Mouse (Mus musculus) lung, postnatal 0 days (tissue): ENCODE measurements at regions not wholly inside any gene's neighbourhood (a gene's known extent, or its start where the extent isn't known, plus 50 kb on each side); places are given as distances from the start of the nearest gene placed in this dataset.

Source experiments
- ATAC-seq: fragments of 200-750 bp; cut with Nextera tagmentation; 2 replicates; pipeline ENCODE4 v1.8.0; 2017; ENCODE audit warnings: moderate library complexity
- DNase-seq: peaks from one replicate; pipeline ENCODE4 v3.0.0-alpha.2; 2016; ENCODE audit warnings: low spot score
- H3K27ac ChIP-seq: fragments of 300-500 bp; sonication (generic); 2 replicates; pipeline ENCODE4 v1.5.1; 2014; ENCODE audit warnings: antibody characterized with exemption, mild to moderate bottlenecking, low read length, mixed read lengths
- H3K27me3 ChIP-seq: fragments of 300-500 bp; sonication (generic); replicated peaks from 2 replicates; pipeline ENCODE4 v1.6.1; 2014; ENCODE audit warnings: low read length, mixed read lengths; ENCODE audit not compliant: insufficient read depth
- H3K36me3 ChIP-seq: fragments of 300-500 bp; sonication (generic); 2 replicates; pipeline ENCODE4 v1.6.1; 2014; ENCODE audit warnings: low read length, mixed read lengths; ENCODE audit not compliant: insufficient read depth
- H3K4me1 ChIP-seq: fragments of 300-500 bp; sonication (generic); 2 replicates; pipeline ENCODE4 v1.6.1; 2014; ENCODE audit warnings: antibody characterized with exemption, low read depth, low read length, mixed read lengths; ENCODE audit not compliant: insufficient read depth
- H3K4me2 ChIP-seq: fragments of 300-500 bp; sonication (generic); replicated peaks from 2 replicates; pipeline ENCODE4 v1.6.1; 2014; ENCODE audit warnings: low read depth, mild to moderate bottlenecking, low read length, moderate library complexity, mixed read lengths
- H3K4me3 ChIP-seq: fragments of 300-500 bp; sonication (generic); 2 replicates; pipeline ENCODE4 v1.5.1; 2014; ENCODE audit warnings: low read depth, low read length
- H3K9ac ChIP-seq: fragments of 300-500 bp; sonication (generic); replicated peaks from 2 replicates; pipeline ENCODE4 v1.6.1; 2014; ENCODE audit warnings: low read depth, mild to moderate bottlenecking
- H3K9me3 ChIP-seq: fragments of 300-500 bp; sonication (generic); 2 replicates; pipeline ENCODE4 v1.6.1; 2016; ENCODE audit warnings: low read length, mixed read lengths
- CTCF ChIP-seq: IDR thresholded peaks from 2 replicates; pipeline ENCODE4 v1.5.1; 2016; ENCODE audit warnings: antibody characterized with exemption, mild to moderate bottlenecking
- EP300 ChIP-seq: IDR thresholded peaks from 2 replicates; pipeline ENCODE4 v1.6.1; 2016; ENCODE audit warnings: antibody characterized with exemption, mild to moderate bottlenecking, control low read depth
- WGBS: fragments of 180-500 bp; shearing (Covaris S2); extraction: QIAGEN DNeasy Blood & Tissue Kit; methylation state at CpG from one replicate; pipeline ENCODE4 v1.1.7; 2014; 5-methylcytosine and 5-hydroxymethylcytosine counted together

DNA sequence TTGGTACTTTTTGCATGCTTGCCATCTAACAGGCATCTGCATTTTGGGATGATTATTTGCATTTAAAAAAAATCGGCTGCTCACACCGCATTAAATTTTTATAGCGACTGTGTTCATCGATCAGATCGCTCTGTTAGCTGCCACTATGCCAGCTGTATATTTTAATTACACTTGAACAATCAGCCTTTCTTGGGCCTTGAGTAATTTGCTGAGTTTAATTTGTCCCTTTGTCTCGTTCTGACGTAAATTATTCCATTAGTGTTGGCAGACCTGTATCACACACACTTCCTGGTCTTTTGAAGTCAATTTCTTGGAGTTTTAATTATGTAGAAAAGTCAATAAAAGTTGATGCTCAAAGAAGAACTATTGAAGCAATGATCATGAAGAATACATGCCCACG is 167.9 kb upstream of the Igfbp7 start:
- no peak for DNase-seq
- no peak overlapping the region for H3K9ac ChIP-seq
- H3K4me3 ChIP-seq, result no peak overlapping the region
- H3K9me3 ChIP-seq, result no peaks in the 10 kb centered on the region
- no peaks in the 10 kb centered on the region for H3K36me3 ChIP-seq
- 84% methylated on average over 8 of the region's 8 CpGs for WGBS
- H3K27ac ChIP-seq, result no peak overlapping the region
- no peak for ATAC-seq
- no peak overlapping the region for H3K4me2 ChIP-seq
- TF ChIP-seq EP300 (no peak), CTCF (no peak)
- H3K4me1 ChIP-seq, result peaks cover 2% of the 10 kb centered on the region; the same call in 1 of the 2 replicates
- H3K27me3 ChIP-seq, result no peaks in the 10 kb centered on the region

DNA sequence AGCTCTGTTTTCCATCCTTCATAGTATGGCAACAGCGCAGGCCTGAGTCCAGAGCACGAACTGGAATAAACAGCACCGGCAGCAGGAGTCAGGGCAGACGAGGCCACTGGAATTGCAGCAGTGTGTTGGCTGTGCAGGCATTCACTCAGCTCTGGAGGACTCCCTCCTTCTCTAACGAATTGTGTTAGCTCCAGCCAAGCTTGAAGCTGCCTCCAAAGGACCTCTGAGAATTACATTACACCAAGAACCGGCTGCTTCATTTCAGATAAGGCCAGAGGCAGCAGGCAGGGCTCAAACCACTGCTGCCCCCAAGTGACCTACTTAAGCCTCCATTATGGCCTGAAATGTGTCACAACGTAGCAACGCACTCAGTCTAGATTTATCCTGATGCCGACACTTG is 162.5 kb upstream of the Igfbp7 start:
- WGBS, result 65% methylated on average over 9 of the region's 9 CpGs
- Histone ChIP-seq H3K4me1 (no peaks in the 10 kb centered on the region), H3K9ac (no peak overlapping the region), H3K9me3 (no peaks in the 10 kb centered on the region), H3K27me3 (no peaks in the 10 kb centered on the region), H3K36me3 (no peaks in the 10 kb centered on the region), H3K4me2 (no peak overlapping the region), H3K27ac (no peak overlapping the region), H3K4me3 (no peak overlapping the region)
- DNase-seq (no peak), ATAC-seq (no peak)
- no peak for TF ChIP-seq CTCF
- TF ChIP-seq EP300, result no peak

DNA sequence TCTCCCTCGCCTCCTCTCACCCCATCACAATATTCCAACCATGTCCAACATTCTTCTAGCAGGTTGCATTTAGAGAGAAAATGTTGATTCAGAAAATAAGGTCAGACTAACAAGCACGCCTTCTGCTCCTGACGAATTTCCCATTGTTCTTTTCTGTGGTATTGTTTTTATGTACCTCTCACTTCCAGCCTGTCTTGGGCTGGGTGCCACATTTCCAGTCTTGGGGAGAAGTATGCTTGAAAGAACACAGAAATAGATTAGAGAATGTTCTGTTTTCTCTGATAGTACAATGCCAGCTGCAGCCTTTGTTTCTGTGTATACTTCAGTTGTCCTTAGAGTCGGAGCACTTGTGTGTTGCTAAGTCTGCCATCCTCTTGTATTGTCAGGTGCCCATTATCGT is 160.3 kb upstream of the Igfbp7 start:
- 61% methylated on average over 5 of the region's 5 CpGs for WGBS
- H3K27me3 ChIP-seq, result no peaks in the 10 kb centered on the region
- no peak for ATAC-seq

DNA sequence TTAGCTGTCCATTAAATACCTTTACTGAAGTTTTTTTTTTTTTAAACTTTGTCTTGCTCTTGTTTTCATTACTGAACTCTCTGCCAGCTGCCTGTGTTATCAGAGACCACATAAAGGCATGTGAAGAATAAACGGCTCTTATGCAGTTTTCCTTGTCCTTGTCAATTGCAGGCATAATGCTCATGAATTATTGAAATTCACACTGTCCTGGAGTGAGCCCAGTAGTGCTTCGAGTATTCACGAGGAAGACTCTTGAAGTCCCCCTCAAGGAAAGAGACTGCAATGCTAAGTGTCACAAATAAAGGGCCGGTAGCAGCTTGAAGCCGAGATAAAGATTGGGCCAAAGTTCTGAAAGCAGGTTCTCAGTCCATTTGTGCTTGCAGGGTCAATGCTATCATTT is 144.7 kb upstream of the Igfbp7 start:
- Histone ChIP-seq H3K9me3 (no peaks in the 10 kb centered on the region), H3K9ac (no peak overlapping the region), H3K27ac (no peak overlapping the region), H3K36me3 (no peaks in the 10 kb centered on the region), H3K27me3 (no peaks in the 10 kb centered on the region), H3K4me2 (no peak overlapping the region), H3K4me1 (no peaks in the 10 kb centered on the region), H3K4me3 (no peak overlapping the region)
- ATAC-seq (no peak), DNase-seq (no peak)
- 50% methylated on average over 5 of the region's 5 CpGs for WGBS
- TF ChIP-seq EP300, result no peak
- TF ChIP-seq CTCF, result no peak

More for the DNA sequence above, 160.3 kb upstream of the Igfbp7 start:
- H3K36me3 ChIP-seq, result no peaks in the 10 kb centered on the region
- no peaks in the 10 kb centered on the region for H3K9me3 ChIP-seq
- no peak overlapping the region for H3K9ac ChIP-seq
- no peak for DNase-seq
- H3K4me3 ChIP-seq, result no peak overlapping the region
- no peak for TF ChIP-seq CTCF
- no peak for TF ChIP-seq EP300
- H3K4me2 ChIP-seq, result no peak overlapping the region
- no peak overlapping the region for H3K27ac ChIP-seq
- H3K4me1 ChIP-seq, result no peaks in the 10 kb centered on the region

DNA sequence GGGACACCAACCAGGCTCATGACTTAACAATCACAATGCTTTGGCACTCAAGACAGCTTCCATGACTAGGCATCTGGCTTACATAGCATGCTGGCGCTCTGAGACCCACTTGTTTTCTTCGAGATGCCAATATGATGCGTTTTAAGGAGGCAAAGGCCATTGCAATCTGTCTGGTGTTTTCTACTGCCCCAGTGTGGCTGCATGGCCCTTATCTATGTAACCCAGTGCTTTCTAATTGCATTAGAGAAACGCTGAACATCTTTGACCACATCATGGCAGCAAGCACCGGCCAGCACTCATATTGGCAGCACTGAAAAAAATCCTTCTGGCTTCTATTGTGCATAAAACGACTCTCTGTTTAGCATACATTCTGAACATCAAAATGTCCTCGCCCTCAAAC is 144.2 kb upstream of the Igfbp7 start:
- DNase-seq (no peak), ATAC-seq (no peak)
- no peak overlapping the region for H3K4me3 ChIP-seq
- no peaks in the 10 kb centered on the region for H3K27me3 ChIP-seq
- H3K36me3 ChIP-seq, result no peaks in the 10 kb centered on the region
- no peak overlapping the region for H3K4me2 ChIP-seq
- H3K9me3 ChIP-seq, result no peaks in the 10 kb centered on the region
- H3K27ac ChIP-seq, result no peak overlapping the region
- no peaks in the 10 kb centered on the region for H3K4me1 ChIP-seq
- TF ChIP-seq EP300, result no peak
- TF ChIP-seq CTCF, result no peak
- 77% methylated on average over 7 of the region's 7 CpGs for WGBS
- no peak overlapping the region for H3K9ac ChIP-seq

DNA sequence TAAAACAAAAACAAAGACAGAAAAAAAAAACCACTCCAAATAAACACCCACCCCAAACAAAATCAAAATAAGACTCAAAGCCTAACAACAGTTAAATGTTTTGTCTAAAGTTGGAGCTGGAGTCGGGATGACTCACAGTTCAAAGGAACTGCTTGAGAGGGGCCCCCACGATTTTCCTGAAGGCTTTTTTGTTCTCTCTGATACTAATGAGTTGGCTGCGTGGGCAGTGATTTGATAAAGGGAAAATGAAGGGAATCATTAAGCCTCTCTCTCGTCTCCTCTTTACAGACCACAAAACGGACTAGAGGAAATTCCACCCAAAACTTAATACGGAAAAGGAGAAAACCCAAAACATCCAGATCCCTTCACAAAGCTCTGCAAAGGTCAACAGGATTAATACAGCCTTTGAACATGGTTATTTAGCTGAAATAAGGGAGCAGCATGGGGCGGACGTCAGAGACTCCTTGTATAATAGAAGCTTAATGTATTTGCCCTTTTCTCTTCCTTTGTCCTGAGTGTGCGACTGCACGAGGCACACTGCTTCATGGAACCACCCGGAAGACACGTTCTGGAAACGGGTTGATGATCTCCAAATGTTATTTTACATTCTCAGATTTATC is 138.3 kb upstream of the Igfbp7 start:
- Histone ChIP-seq H3K9me3 (no peaks in the 10 kb centered on the region), H3K9ac (no peak overlapping the region), H3K36me3 (no peaks in the 10 kb centered on the region), H3K4me1 (no peaks in the 10 kb centered on the region), H3K4me3 (no peak overlapping the region), H3K4me2 (no peak overlapping the region), H3K27ac (no peak overlapping the region), H3K27me3 (no peaks in the 10 kb centered on the region)
- TF ChIP-seq EP300 (no peak), CTCF (no peak)
- ATAC-seq (no peak), DNase-seq (no peak)
- WGBS, result 59% methylated on average over 13 of the region's 13 CpGs
